Mouse (Mus musculus) midbrain, postnatal 0 days (tissue): ENCODE results near the gene Hist2h3b. TPM values are rescaled to one million over a fixed set of nuclear protein-coding genes. Genes with fewer than 3 reads are reported as not detected.

Experiments
- ATAC-seq: fragments of 200-750 bp; cut with Nextera tagmentation; 2 replicates; pipeline ENCODE4 v1.8.0; 2017; ENCODE audit warnings: moderate number of reproducible peaks, mild to moderate bottlenecking, moderate TSS enrichment, moderate library complexity; ENCODE audit not compliant: low FRiP score
- DNase-seq: peaks from one replicate; pipeline ENCODE4 v3.0.0-alpha.2; 2015; ENCODE audit warnings: low spot score
- H3K27ac ChIP-seq: fragments of 300-500 bp; sonication (generic); 2 replicates; pipeline ENCODE4 v1.5.1; 2014; ENCODE audit warnings: low read depth, mild to moderate bottlenecking, low read length, mixed read lengths
- H3K27me3 ChIP-seq: fragments of 300-500 bp; sonication (generic); 2 replicates; pipeline ENCODE4 v1.6.1; 2014; ENCODE audit warnings: low read length, control low read depth, mixed read lengths; ENCODE audit not compliant: insufficient read depth
- H3K36me3 ChIP-seq: fragments of 300-500 bp; sonication (generic); 2 replicates; pipeline ENCODE4 v1.6.1; 2014; ENCODE audit warnings: low read length, control low read depth, mixed read lengths; ENCODE audit not compliant: insufficient read depth
- H3K4me1 ChIP-seq: fragments of 300-500 bp; sonication (generic); 2 replicates; pipeline ENCODE4 v1.6.1; 2014; ENCODE audit warnings: mild to moderate bottlenecking, control low read depth, antibody characterized with exemption, low read length, mixed read lengths; ENCODE audit not compliant: insufficient read depth
- H3K4me2 ChIP-seq: fragments of 300-500 bp; sonication (generic); 2 replicates; pipeline ENCODE4 v1.6.1; 2014; ENCODE audit warnings: low read depth, mild to moderate bottlenecking, low read length, mixed read lengths; ENCODE audit not compliant: poor library complexity, severe bottlenecking
- H3K4me3 ChIP-seq: fragments of 300-500 bp; sonication (generic); 2 replicates; pipeline ENCODE4 v1.5.1; 2014; ENCODE audit warnings: low read depth, mild to moderate bottlenecking, low read length, moderate library complexity
- H3K9ac ChIP-seq: fragments of 300-500 bp; sonication (generic); replicated peaks from 2 replicates; pipeline ENCODE4 v1.6.1; 2014; ENCODE audit warnings: mild to moderate bottlenecking, low read length, moderate library complexity, mixed read lengths; ENCODE audit not compliant: poor library complexity, severe bottlenecking
- H3K9me3 ChIP-seq: fragments of 300-500 bp; sonication (generic); 2 replicates; pipeline ENCODE4 v1.6.1; 2016; ENCODE audit warnings: low read length, control low read depth
- CTCF ChIP-seq: IDR thresholded peaks from 2 replicates; pipeline ENCODE4 v1.5.1; 2016; ENCODE audit warnings: antibody characterized with exemption, mild to moderate bottlenecking
- WGBS: fragments of 180-500 bp; shearing (Covaris S2); extraction: QIAGEN DNeasy Blood & Tissue Kit; methylation state at CpG from one replicate; pipeline ENCODE4 v1.1.7; 2014; 5-methylcytosine and 5-hydroxymethylcytosine counted together
- microRNA-seq: library from miRNA; unstranded; fragments of <30 nt; microRNA quantifications from one replicate; pipeline ENCODE4, GENCODE M21; 2016; ENCODE audit warnings: borderline number of aligned reads
- polyA plus RNA-seq: library from polyadenylated mRNA; unstranded; fragments of >200 nt; fragmentation: Nextera tagmentation; extraction: Ambion mirVana; gene quantifications from 2 replicates; pipeline ENCODE4 v1.2.1, GENCODE M21; 2015
- total RNA-seq: library from RNA; depleted of rRNA; stranded (reverse); fragments of >200 nt; gene quantifications from 2 replicates; pipeline ENCODE4 v1.2.3, GENCODE M21; 2014; rRNA removed

Gene Hist2h3b
- total and polyA plus RNA-seq, 2 experiments from 2014 or later: 8.3 to 1,135 TPM

DNA sequence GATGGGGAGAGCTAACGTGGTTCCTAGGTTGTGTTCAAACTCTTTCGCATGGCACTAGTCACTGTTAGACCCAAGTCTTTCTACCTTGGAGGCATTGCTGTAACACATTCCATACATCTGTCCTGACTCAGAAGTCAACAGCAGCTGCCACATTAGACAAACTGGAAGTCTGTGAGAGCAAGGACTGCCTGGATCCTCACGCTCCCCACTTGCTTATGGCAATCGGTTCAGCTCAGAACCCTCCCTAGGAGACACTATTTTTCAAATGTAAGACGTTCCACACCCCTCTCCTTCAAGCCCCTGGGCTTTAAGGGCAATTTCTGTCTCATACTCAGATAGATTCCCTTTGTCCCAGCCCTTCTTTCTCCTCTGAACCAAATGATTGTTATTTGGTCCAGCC is 33.6 kb downstream of the Hist2h3b start:
- no peaks in the 10 kb centered on the region for H3K9me3 ChIP-seq
- no peak overlapping the region for H3K9ac ChIP-seq
- no peaks in the 10 kb centered on the region for H3K4me1 ChIP-seq
- no peak for TF ChIP-seq CTCF
- H3K4me3 ChIP-seq: no peak overlapping the region
- no peak for DNase-seq
- 87% methylated on average over 5 of the region's 5 CpGs for WGBS
- H3K27me3 ChIP-seq: no peaks in the 10 kb centered on the region
- H3K27ac ChIP-seq: no peak overlapping the region
- no peak for ATAC-seq
- no peak overlapping the region for H3K4me2 ChIP-seq
- H3K36me3 ChIP-seq: no peaks in the 10 kb centered on the region

GRCm38 (mm10) chr3:96306506-96306905 is 38.1 kb downstream of the Hist2h3b start:
- WGBS: 86% methylated on average over 9 of the region's 9 CpGs
- Histone ChIP-seq H3K36me3 (no peaks in the 10 kb centered on the region), H3K4me2 (no peak overlapping the region), H3K9ac (no peak overlapping the region), H3K27ac (no peak overlapping the region), H3K27me3 (no peaks in the 10 kb centered on the region), H3K9me3 (no peaks in the 10 kb centered on the region), H3K4me1 (no peaks in the 10 kb centered on the region), H3K4me3 (no peak overlapping the region)
- TF ChIP-seq CTCF: no peak
- DNase-seq (no peak), ATAC-seq (no peak)

- DNase-seq (no peak), ATAC-seq (no peak)
- H3K4me2 ChIP-seq: no peak overlapping the region
- no peaks in the 10 kb centered on the region for H3K4me1 ChIP-seq
- H3K4me3 ChIP-seq: no peak overlapping the region
- H3K9me3 ChIP-seq: no peaks in the 10 kb centered on the region
- H3K36me3 ChIP-seq: no peaks in the 10 kb centered on the region
- no peak overlapping the region for H3K27ac ChIP-seq
- H3K27me3 ChIP-seq: no peaks in the 10 kb centered on the region
- WGBS: 64% methylated on average over 3 of the region's 3 CpGs
- no peak for TF ChIP-seq CTCF
- no peak overlapping the region for H3K9ac ChIP-seq
These were observed 41.0 kb downstream of the Hist2h3b start for GRCm38 (mm10) chr3:96309441-96309840.

DNA sequence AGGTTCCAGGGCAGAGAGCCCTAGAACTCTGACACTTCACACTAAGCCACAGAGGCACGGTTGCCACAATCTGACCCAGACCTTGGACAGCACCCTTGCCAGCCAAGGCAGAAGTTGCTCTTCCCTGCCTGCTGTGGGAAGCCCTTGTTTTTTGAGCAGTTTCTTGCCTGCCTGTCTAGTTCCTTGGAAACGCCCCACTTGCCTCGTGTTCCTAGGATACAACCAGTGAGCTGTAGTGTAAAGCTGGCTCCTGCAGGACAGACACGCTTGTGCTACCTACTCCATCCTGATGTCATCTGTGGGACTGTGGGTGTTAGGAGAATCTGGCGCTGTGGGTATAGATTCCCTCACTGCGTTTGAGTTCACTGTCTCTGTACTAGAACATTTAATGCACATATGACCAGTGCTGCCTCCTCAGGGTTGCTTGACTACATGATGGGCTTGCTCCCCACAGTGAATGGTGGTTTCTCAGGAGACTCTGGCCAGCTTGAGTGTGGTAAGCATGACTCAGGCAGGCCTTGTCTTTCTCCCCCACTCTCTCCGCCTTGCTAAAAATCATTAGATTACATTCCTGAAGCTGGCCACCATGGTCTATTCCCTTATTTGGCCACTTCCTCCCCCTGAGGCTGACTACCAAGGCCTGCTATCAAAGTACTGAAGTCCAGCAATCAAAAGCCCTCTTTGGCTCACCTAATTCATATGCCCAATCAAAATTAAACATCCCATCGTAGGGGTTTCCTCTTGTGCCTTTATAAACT is 44.1 kb downstream of the Hist2h3b start:
- Histone ChIP-seq H3K4me1 (no peaks in the 10 kb centered on the region), H3K4me2 (no peak overlapping the region), H3K4me3 (no peak overlapping the region), H3K27ac (no peak overlapping the region), H3K9me3 (no peaks in the 10 kb centered on the region), H3K36me3 (no peaks in the 10 kb centered on the region), H3K9ac (no peak overlapping the region), H3K27me3 (no peaks in the 10 kb centered on the region)
- DNase-seq (no peak), ATAC-seq (no peak)
- 65% methylated on average over 8 of the region's 8 CpGs for WGBS
- no peak for TF ChIP-seq CTCF

Small RNA genes lying within 50 kb of the gene (microRNA-seq; reads per million reads assigned to microRNA genes)
- gene Gm44492 (not detected), gene Gm47311 (not detected), gene Gm47313 (not detected)

Other genes with a start within 250 kb of the Hist2h3b start
- 29.5 and 35.3 TPM in 2 replicates for gene Vps45, start 210.2 kb upstream of the Hist2h3b start, total RNA-seq
- gene Vps45, start 210.2 kb upstream of the Hist2h3b start, polyA plus RNA-seq: 60.6 and 61.1 TPM in 2 replicates
- gene Otud7b, start 164.1 kb upstream of the Hist2h3b start, total RNA-seq: 14.3 and 16.3 TPM in 2 replicates
- 5.7 and 7.5 TPM in 2 replicates for gene Otud7b, start 164.1 kb upstream of the Hist2h3b start, polyA plus RNA-seq
- gene Mtmr11, start 106.7 kb upstream of the Hist2h3b start, total RNA-seq: 15.5 and 22.3 TPM in 2 replicates
- 8.4 and 9.4 TPM in 2 replicates for gene Mtmr11, start 106.7 kb upstream of the Hist2h3b start, polyA plus RNA-seq
- gene Sf3b4, start 96.3 kb upstream of the Hist2h3b start, total RNA-seq: 70.3 and 79.1 TPM in 2 replicates
- 156 and 158 TPM in 2 replicates for gene Sf3b4, start 96.3 kb upstream of the Hist2h3b start, polyA plus RNA-seq
- gene Sv2a, start 87.5 kb upstream of the Hist2h3b start, total RNA-seq: 157 and 160 TPM in 2 replicates
- gene Sv2a, start 87.5 kb upstream of the Hist2h3b start, polyA plus RNA-seq: 167 and 176 TPM in 2 replicates
- gene Bola1, start 48.9 kb upstream of the Hist2h3b start, total RNA-seq: 29.5 and 36.8 TPM in 2 replicates
- gene Bola1, start 48.9 kb upstream of the Hist2h3b start, polyA plus RNA-seq: 54.6 and 58.1 TPM in 2 replicates
- 134 and 144 TPM in 2 replicates for gene Hist2h2ab, start 48.8 kb upstream of the Hist2h3b start, total RNA-seq
- gene Hist2h2ab, start 48.8 kb upstream of the Hist2h3b start, polyA plus RNA-seq: 1.1 TPM in 1 of 2 replicates, not detected in the other
- gene Hist2h2ac, start 47.8 kb upstream of the Hist2h3b start, total RNA-seq: 271 and 554 TPM in 2 replicates
- gene Hist2h2ac, start 47.8 kb upstream of the Hist2h3b start, polyA plus RNA-seq: 1.7 and 1.9 TPM in 2 replicates
- gene Hist2h2be, start 47.5 kb upstream of the Hist2h3b start, total RNA-seq: 8.7 and 12.7 TPM in 2 replicates
- 2.8 and 2.9 TPM in 2 replicates for gene Hist2h2be, start 47.5 kb upstream of the Hist2h3b start, polyA plus RNA-seq
- 67.5 and 182 TPM in 2 replicates for gene Hist2h3c2, start 29.5 kb upstream of the Hist2h3b start, total RNA-seq
- 0.56 and 0.68 TPM in 2 replicates for gene Hist2h3c2, start 29.5 kb upstream of the Hist2h3b start, polyA plus RNA-seq
- gene Hist2h2aa2, start 28.4 kb upstream of the Hist2h3b start, total RNA-seq: 914 and 1,403 TPM in 2 replicates
- gene Hist2h2aa2, start 28.4 kb upstream of the Hist2h3b start, polyA plus RNA-seq: 41.9 and 45.6 TPM in 2 replicates
- 786 and 1,113 TPM in 2 replicates for gene Hist2h2aa1, start 23.2 kb upstream of the Hist2h3b start, total RNA-seq
- gene Hist2h2aa1, start 23.2 kb upstream of the Hist2h3b start, polyA plus RNA-seq: 18.8 and 19.5 TPM in 2 replicates
- 2.8 TPM in 1 of 2 replicates, not detected in the other for gene Hist2h3c1, start 22.0 kb upstream of the Hist2h3b start, total RNA-seq
- 0.11 and 0.32 TPM in 2 replicates for gene Hist2h3c1, start 22.0 kb upstream of the Hist2h3b start, polyA plus RNA-seq
- gene Hist2h4, start 5.3 kb upstream of the Hist2h3b start, total RNA-seq: 109 and 118 TPM in 2 replicates
- 5.3 and 6.1 TPM in 2 replicates for gene Hist2h4, start 5.3 kb upstream of the Hist2h3b start, polyA plus RNA-seq
- gene Hist2h2bb, start 1.1 kb downstream of the Hist2h3b start, total RNA-seq: 162 and 343 TPM in 2 replicates
- 1.0 and 1.7 TPM in 2 replicates for gene Hist2h2bb, start 1.1 kb downstream of the Hist2h3b start, polyA plus RNA-seq
- 0.60 and 1.3 TPM in 2 replicates for gene Fcgr1, start 25.3 kb downstream of the Hist2h3b start, total RNA-seq
- 1.5 TPM in 2 replicates for gene Fcgr1, start 25.3 kb downstream of the Hist2h3b start, polyA plus RNA-seq
- not detected in 2 replicates for gene BC107364, start 183.7 kb downstream of the Hist2h3b start, total RNA-seq
- not detected in 2 replicates for gene BC107364, start 183.7 kb downstream of the Hist2h3b start, polyA plus RNA-seq